Mouse (Mus musculus): ENCODE results near the gene Dlg5. TPM values are rescaled to one million over a fixed set of nuclear protein-coding genes. Genes with fewer than 3 reads are reported as not detected.

The Dlg5 gene
- polyA plus RNA-seq, 1 experiment, result 89.3 TPM

DNA sequence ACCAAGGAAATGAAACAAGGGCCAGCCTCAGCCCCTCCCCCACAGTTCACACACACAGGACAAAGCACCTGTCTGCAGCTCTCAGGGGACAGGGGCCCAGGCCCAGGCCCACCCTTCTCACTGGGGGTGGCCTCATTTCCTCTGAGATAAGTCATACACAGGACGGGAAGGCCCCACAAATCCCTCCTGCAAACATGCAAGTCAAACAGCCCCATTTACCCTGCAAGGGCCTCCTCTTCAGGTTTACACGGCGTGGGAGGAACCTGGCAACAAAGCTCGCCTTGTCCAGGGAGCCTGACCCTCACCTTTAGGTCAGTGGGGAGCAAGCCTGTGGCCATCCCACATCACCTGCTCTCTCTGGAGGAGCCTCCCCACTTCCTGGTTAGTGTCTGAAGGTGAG lies 60.2 kb downstream of the Dlg5 start:
- no peak for DNase-seq (ENCODE audit: low read depth)
- TF ChIP-seq POLR2A (IDR thresholded peaks at IDR 0.05; ENCODE audit: borderline replicate concordance, extremely low read depth, insufficient read depth, insufficient read length, poor library complexity, severe bottlenecking) (no peak), CTCF (IDR thresholded peaks at IDR 0.05; ENCODE audit: borderline replicate concordance, extremely low read depth, insufficient read depth, insufficient read length) (no peak)

- TF ChIP-seq POLR2A (IDR thresholded peaks at IDR 0.05; ENCODE audit: borderline replicate concordance, extremely low read depth, insufficient read depth, insufficient read length, poor library complexity, severe bottlenecking), result no peak
- TF ChIP-seq CTCF (IDR thresholded peaks at IDR 0.05; ENCODE audit: borderline replicate concordance, extremely low read depth, insufficient read depth, insufficient read length), result no peak
- DNase-seq (ENCODE audit: low read depth), result no peak
Measured at GRCm38 (mm10) chr14:24182955-24183354, 62.8 kb downstream of the Dlg5 start.

GRCm38 (mm10) chr14:24181811-24182506 lies 63.8 kb downstream of the Dlg5 start:
- no peak for TF ChIP-seq POLR2A (IDR thresholded peaks at IDR 0.05; ENCODE audit: borderline replicate concordance, extremely low read depth, insufficient read depth, insufficient read length, poor library complexity, severe bottlenecking)
- TF ChIP-seq CTCF (IDR thresholded peaks at IDR 0.05; ENCODE audit: borderline replicate concordance, extremely low read depth, insufficient read depth, insufficient read length), result peak; percentile 93
- DNase-seq (ENCODE audit: low read depth), result peak; percentile 93

DNA sequence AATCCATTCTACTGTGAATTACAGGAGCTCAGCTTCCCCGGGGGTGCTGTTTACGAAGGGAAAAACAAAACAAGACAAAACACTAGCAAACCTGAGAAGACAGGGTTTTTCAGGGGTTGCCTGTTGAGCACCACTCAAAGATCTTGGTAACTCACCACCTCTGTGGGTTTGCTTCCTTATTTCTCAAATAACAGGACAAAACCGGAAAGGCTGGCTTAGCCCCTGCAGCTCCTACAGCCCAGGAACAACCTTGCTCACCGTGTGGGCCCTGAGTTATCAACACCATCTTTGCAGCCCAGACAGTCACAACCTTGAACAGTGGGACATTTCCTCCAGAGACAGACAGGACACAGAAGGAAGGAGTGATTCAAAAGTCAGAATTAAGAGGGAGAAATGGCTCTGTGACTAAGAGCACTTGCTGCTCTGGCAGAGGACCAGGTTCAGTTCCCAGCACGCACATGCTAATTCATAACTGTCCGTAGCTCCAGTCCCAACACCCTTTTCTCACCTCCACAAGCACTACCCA lies 66.2 kb downstream of the Dlg5 start:
- no peak for DNase-seq (ENCODE audit: low read depth)
- no peak for TF ChIP-seq CTCF (IDR thresholded peaks at IDR 0.05; ENCODE audit: borderline replicate concordance, extremely low read depth, insufficient read depth, insufficient read length)
- TF ChIP-seq POLR2A (IDR thresholded peaks at IDR 0.05; ENCODE audit: borderline replicate concordance, extremely low read depth, insufficient read depth, insufficient read length, poor library complexity, severe bottlenecking), result no peak

DNA sequence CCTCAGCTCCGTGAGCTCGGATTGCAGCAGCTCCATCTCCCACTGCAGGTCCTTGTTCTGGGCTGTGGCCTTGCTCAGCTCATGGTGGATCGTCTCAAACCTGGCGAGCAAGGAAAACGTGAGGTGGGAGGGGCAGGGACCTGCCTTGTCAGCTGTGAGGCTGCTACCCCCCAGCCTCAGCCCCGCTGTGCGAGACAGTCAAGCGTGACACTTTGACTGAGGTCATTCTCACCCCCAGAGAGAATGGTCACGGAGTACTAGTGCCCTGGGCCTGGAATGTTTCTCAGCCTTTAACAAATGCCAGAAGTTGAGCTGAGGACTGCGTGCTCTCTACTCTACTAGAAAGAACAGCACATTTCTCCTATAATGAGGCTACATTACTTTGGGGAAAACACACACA lies 69.1 kb downstream of the Dlg5 start:
- TF ChIP-seq CTCF (IDR thresholded peaks at IDR 0.05; ENCODE audit: borderline replicate concordance, extremely low read depth, insufficient read depth, insufficient read length) (no peak), POLR2A (IDR thresholded peaks at IDR 0.05; ENCODE audit: borderline replicate concordance, extremely low read depth, insufficient read depth, insufficient read length, poor library complexity, severe bottlenecking) (no peak)
- DNase-seq (ENCODE audit: low read depth), result no peak

DNA sequence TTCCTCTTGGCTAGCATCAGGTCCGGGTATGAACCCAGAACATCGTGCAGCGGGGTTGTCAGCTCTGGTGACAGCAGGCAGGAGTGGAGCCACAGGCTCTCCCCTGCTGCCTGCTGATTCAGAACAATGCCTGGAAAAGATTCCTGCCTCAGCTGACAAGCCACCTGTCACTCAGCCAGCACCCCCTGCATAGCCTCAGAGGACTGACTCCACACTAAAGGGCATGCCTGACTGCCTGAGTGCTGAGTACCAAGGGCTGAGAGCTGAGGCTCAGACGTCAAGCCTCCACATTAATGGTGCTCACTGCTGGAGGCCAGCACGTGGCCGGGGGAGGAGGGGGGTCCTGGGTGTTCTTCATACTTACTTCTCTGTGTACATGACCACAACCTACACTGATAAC lies 72.4 kb downstream of the Dlg5 start:
- no peak for DNase-seq (ENCODE audit: low read depth)
- no peak for TF ChIP-seq CTCF (IDR thresholded peaks at IDR 0.05; ENCODE audit: borderline replicate concordance, extremely low read depth, insufficient read depth, insufficient read length)
- TF ChIP-seq POLR2A (IDR thresholded peaks at IDR 0.05; ENCODE audit: borderline replicate concordance, extremely low read depth, insufficient read depth, insufficient read length, poor library complexity, severe bottlenecking), result no peak

DNA sequence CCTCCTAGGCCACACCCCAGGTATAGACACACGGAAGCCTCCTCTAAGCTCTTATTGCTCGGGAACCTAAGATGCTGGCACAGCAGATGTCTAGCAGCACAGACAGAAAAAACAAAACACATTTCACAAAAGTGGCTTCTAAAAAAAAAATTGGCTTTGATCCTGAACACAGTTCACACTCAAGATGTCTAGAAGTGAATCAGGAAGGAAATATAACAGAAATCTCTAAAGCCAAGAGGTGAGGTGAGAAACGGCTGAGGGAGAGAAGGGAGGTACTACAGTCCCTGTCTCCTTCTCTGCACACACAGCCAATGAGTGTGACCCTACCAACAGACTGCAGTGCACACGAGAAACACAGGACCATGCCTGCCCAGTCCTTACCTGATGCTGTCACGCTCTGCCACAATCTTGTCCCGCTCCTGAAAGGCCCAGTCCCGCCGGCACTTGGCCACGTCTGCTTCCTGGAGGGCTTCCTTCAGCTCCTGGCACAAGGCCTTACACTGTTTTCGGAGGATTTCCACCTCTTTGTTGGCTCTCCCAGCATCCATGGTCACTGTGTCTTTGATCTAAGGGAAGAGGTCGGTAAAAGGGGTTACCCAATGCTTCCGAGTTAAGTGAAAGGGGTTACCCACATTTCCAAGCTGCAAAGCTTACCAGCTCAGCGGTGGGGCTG lies 73.9 kb downstream of the Dlg5 start:
- no peak for TF ChIP-seq CTCF (IDR thresholded peaks at IDR 0.05; ENCODE audit: borderline replicate concordance, extremely low read depth, insufficient read depth, insufficient read length)
- TF ChIP-seq POLR2A (IDR thresholded peaks at IDR 0.05; ENCODE audit: borderline replicate concordance, extremely low read depth, insufficient read depth, insufficient read length, poor library complexity, severe bottlenecking), result no peak
- DNase-seq (ENCODE audit: low read depth), result peak; percentile 44

DNA sequence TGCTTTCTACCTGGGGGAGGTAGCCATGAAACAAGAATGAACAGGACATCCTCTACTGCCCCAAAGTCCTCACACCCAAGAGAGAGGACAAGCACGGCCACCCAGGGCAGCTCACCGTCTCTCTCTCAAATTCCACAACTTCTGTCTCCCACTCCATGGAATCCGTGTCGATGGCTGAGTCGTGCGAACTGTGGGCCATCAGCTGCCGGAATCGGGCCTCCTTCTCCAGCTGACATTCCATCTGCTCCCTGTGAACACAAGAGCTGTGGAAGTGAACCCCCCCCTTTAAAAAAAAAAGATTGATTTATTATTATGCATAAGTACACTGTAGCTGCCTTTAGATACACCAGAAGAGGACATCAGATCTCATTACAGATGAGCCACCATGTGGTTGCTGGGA lies 79.7 kb downstream of the Dlg5 start:
- no peak for TF ChIP-seq CTCF (IDR thresholded peaks at IDR 0.05; ENCODE audit: borderline replicate concordance, extremely low read depth, insufficient read depth, insufficient read length)
- TF ChIP-seq POLR2A (IDR thresholded peaks at IDR 0.05; ENCODE audit: borderline replicate concordance, extremely low read depth, insufficient read depth, insufficient read length, poor library complexity, severe bottlenecking), result no peak
- no peak for DNase-seq (ENCODE audit: low read depth)

- no peak for TF ChIP-seq CTCF (IDR thresholded peaks at IDR 0.05; ENCODE audit: borderline replicate concordance, extremely low read depth, insufficient read depth, insufficient read length)
- no peak for TF ChIP-seq POLR2A (IDR thresholded peaks at IDR 0.05; ENCODE audit: borderline replicate concordance, extremely low read depth, insufficient read depth, insufficient read length, poor library complexity, severe bottlenecking)
- DNase-seq (ENCODE audit: low read depth), result no peak
Measured at GRCm38 (mm10) chr14:24164721-24165367, 80.9 kb downstream of the Dlg5 start.

DNA sequence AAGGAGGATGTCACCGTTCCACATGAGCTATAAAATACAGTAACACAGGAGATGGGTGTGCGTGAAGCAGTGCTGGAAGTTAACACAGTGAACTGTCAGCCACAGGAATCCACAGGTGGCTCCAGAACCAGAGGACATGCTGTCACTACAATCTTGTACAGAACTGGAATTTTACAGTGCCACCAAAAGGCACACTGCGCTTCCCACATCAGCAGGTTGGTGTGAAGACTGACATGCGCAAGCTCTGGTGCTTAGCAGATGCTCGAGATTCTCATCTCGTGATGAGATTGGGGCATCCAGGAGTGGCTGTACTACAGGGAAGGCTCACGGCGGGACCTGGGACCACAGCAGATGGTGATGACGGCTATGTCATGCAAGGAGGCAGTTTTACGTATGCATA lies 82.9 kb downstream of the Dlg5 start:
- no peak for DNase-seq (ENCODE audit: low read depth)
- TF ChIP-seq CTCF (IDR thresholded peaks at IDR 0.05; ENCODE audit: borderline replicate concordance, extremely low read depth, insufficient read depth, insufficient read length) (no peak), POLR2A (IDR thresholded peaks at IDR 0.05; ENCODE audit: borderline replicate concordance, extremely low read depth, insufficient read depth, insufficient read length, poor library complexity, severe bottlenecking) (no peak)

DNA sequence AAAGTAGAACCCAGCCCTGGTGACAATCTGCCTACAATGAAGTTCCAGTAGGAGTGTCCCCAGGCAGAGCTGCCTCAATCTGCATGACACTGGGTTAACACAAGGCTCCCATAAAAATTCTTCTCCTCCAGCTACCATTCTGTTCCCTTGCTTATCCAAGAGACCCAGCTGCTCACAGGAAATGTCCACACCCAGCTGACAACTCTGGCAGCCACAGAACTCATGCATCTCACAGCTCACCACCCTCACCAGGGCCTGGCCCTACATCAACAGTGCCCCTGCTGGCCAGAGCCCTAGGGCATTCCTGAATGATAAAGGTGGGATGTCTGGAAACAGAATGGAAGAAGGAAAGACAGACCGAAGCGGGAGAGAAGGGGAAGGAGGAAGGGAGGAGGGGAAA lies 96.8 kb downstream of the Dlg5 start:
- TF ChIP-seq POLR2A (IDR thresholded peaks at IDR 0.05; ENCODE audit: borderline replicate concordance, extremely low read depth, insufficient read depth, insufficient read length, poor library complexity, severe bottlenecking), result no peak
- TF ChIP-seq CTCF (IDR thresholded peaks at IDR 0.05; ENCODE audit: borderline replicate concordance, extremely low read depth, insufficient read depth, insufficient read length), result no peak
- DNase-seq (ENCODE audit: low read depth), result no peak

Data from brain, embryonic 14.5 days (tissue).